Mouse (Mus musculus): Measurements from ENCODE around the gene Lin7a. TPM values are rescaled to one million over a fixed set of nuclear protein-coding genes. Genes with fewer than 3 reads are reported as not detected.
A peak's percentile ranks its signal among the peaks of the same experiment; 100 is the strongest.

Lin7a gene
- polyA plus RNA-seq, 1 experiment = 0.19 TPM

GRCm38 (mm10) chr10:107389505-107389904 lies 118.0 kb downstream of the Lin7a start:
- H3K4me3 ChIP-seq (ENCODE audit: insufficient read depth, poor library complexity, severe bottlenecking) = no peak overlapping the region
- no peaks in the 10 kb centered on the region for H3K79me2 ChIP-seq (ENCODE audit: control insufficient read depth, insufficient read depth)
- no peaks in the 10 kb centered on the region for H3K27me3 ChIP-seq (ENCODE audit: control insufficient read depth, insufficient read depth, insufficient read length)
- H3K79me3 ChIP-seq (ENCODE audit: low read depth) = no peaks in the 10 kb centered on the region
- TF ChIP-seq CEBPB (IDR thresholded peaks at IDR 0.05; ENCODE audit: low read depth) (no peak), CTCF (IDR thresholded peaks at IDR 0.05; ENCODE audit: control insufficient read depth, insufficient read depth, insufficient read length) (peak; percentile 44), USF1 (IDR thresholded peaks at IDR 0.05; ENCODE audit: low read depth) (no peak), MAX (IDR thresholded peaks at IDR 0.05) (no peak), MYOG (IDR thresholded peaks at IDR 0.05; ENCODE audit: control insufficient read depth, extremely low read depth, insufficient read length) (no peak)
- H3ac ChIP-seq (ENCODE audit: control insufficient read depth, insufficient read length, low read depth) = no peak overlapping the region
- no peaks in the 10 kb centered on the region for H3K36me3 ChIP-seq (ENCODE audit: control insufficient read depth, insufficient read depth)

- Histone ChIP-seq H3K4me3 (ENCODE audit: insufficient read depth, poor library complexity, severe bottlenecking) (no peak overlapping the region), H3K36me3 (ENCODE audit: control insufficient read depth, insufficient read depth) (no peaks in the 10 kb centered on the region), H3K79me3 (ENCODE audit: low read depth) (no peaks in the 10 kb centered on the region), H3ac (ENCODE audit: control insufficient read depth, insufficient read length, low read depth) (no peak overlapping the region), H3K79me2 (ENCODE audit: control insufficient read depth, insufficient read depth) (no peaks in the 10 kb centered on the region), H3K27me3 (ENCODE audit: control insufficient read depth, insufficient read depth, insufficient read length) (no peaks in the 10 kb centered on the region)
- TF ChIP-seq MYOD1 (IDR thresholded peaks at IDR 0.05; ENCODE audit: control insufficient read depth, insufficient read length, low read depth) = no peak
- TF ChIP-seq CEBPB (IDR thresholded peaks at IDR 0.05; ENCODE audit: low read depth) = no peak
- TF ChIP-seq MAX (IDR thresholded peaks at IDR 0.05) = no peak
- no peak for TF ChIP-seq FOSL1 (IDR thresholded peaks at IDR 0.05; ENCODE audit: insufficient read depth, low read length, poor library complexity, severe bottlenecking)
Measured at GRCm38 (mm10) chr10:107405347-107405746, 133.9 kb downstream of the Lin7a start.

- no peak overlapping the region for H3K4me3 ChIP-seq (ENCODE audit: insufficient read depth, poor library complexity, severe bottlenecking)
- H3ac ChIP-seq (ENCODE audit: control insufficient read depth, insufficient read length, low read depth) = no peak overlapping the region
- no peaks in the 10 kb centered on the region for H3K79me3 ChIP-seq (ENCODE audit: low read depth)
- no peaks in the 10 kb centered on the region for H3K36me3 ChIP-seq (ENCODE audit: control insufficient read depth, insufficient read depth)
- H3K27me3 ChIP-seq (ENCODE audit: control insufficient read depth, insufficient read depth, insufficient read length) = no peaks in the 10 kb centered on the region
- H3K79me2 ChIP-seq (ENCODE audit: control insufficient read depth, insufficient read depth) = no peaks in the 10 kb centered on the region
- TF ChIP-seq MAX (IDR thresholded peaks at IDR 0.05) = no peak
- no peak for TF ChIP-seq MYOG (IDR thresholded peaks at IDR 0.05; ENCODE audit: control insufficient read depth, extremely low read depth, insufficient read length)
- TF ChIP-seq FOSL1 (IDR thresholded peaks at IDR 0.05; ENCODE audit: insufficient read depth, low read length, poor library complexity, severe bottlenecking) = no peak
Measured at GRCm38 (mm10) chr10:107418306-107418705, 146.8 kb downstream of the Lin7a start.

GRCm38 (mm10) chr10:107436967-107437366 lies 165.5 kb downstream of the Lin7a start:
- Histone ChIP-seq H3K79me3 (ENCODE audit: low read depth) (no peaks in the 10 kb centered on the region), H3ac (ENCODE audit: control insufficient read depth, insufficient read length, low read depth) (no peak overlapping the region), H3K27me3 (ENCODE audit: control insufficient read depth, insufficient read depth, insufficient read length) (no peaks in the 10 kb centered on the region), H3K36me3 (ENCODE audit: control insufficient read depth, insufficient read depth) (no peaks in the 10 kb centered on the region), H3K4me3 (ENCODE audit: insufficient read depth, poor library complexity, severe bottlenecking) (no peak overlapping the region), H3K79me2 (ENCODE audit: control insufficient read depth, insufficient read depth) (no peaks in the 10 kb centered on the region)
- TF ChIP-seq MYOD1 (IDR thresholded peaks at IDR 0.05; ENCODE audit: control insufficient read depth, insufficient read length, low read depth) (no peak), USF1 (IDR thresholded peaks at IDR 0.05; ENCODE audit: low read depth) (no peak), FOSL1 (IDR thresholded peaks at IDR 0.05; ENCODE audit: insufficient read depth, low read length, poor library complexity, severe bottlenecking) (no peak), MAX (IDR thresholded peaks at IDR 0.05) (no peak), CTCF (IDR thresholded peaks at IDR 0.05; ENCODE audit: control insufficient read depth, insufficient read depth, insufficient read length) (no peak), CEBPB (IDR thresholded peaks at IDR 0.05; ENCODE audit: low read depth) (no peak), MYOG (IDR thresholded peaks at IDR 0.05; ENCODE audit: control insufficient read depth, extremely low read depth, insufficient read length) (no peak)

- no peaks in the 10 kb centered on the region for H3K79me2 ChIP-seq (ENCODE audit: control insufficient read depth, insufficient read depth)
- no peaks in the 10 kb centered on the region for H3K36me3 ChIP-seq (ENCODE audit: control insufficient read depth, insufficient read depth)
- H3K79me3 ChIP-seq (ENCODE audit: low read depth) = no peaks in the 10 kb centered on the region
- H3K27me3 ChIP-seq (ENCODE audit: control insufficient read depth, insufficient read depth, insufficient read length) = no peaks in the 10 kb centered on the region
- no peak overlapping the region for H3ac ChIP-seq (ENCODE audit: control insufficient read depth, insufficient read length, low read depth)
- TF ChIP-seq MYOG (IDR thresholded peaks at IDR 0.05; ENCODE audit: control insufficient read depth, extremely low read depth, insufficient read length) (no peak), MYOD1 (IDR thresholded peaks at IDR 0.05; ENCODE audit: control insufficient read depth, insufficient read length, low read depth) (no peak), MAX (IDR thresholded peaks at IDR 0.05) (no peak), CTCF (IDR thresholded peaks at IDR 0.05; ENCODE audit: control insufficient read depth, insufficient read depth, insufficient read length) (no peak), USF1 (IDR thresholded peaks at IDR 0.05; ENCODE audit: low read depth) (no peak), FOSL1 (IDR thresholded peaks at IDR 0.05; ENCODE audit: insufficient read depth, low read length, poor library complexity, severe bottlenecking) (no peak), CEBPB (IDR thresholded peaks at IDR 0.05; ENCODE audit: low read depth) (no peak)
- no peak overlapping the region for H3K4me3 ChIP-seq (ENCODE audit: insufficient read depth, poor library complexity, severe bottlenecking)
Measured at GRCm38 (mm10) chr10:107442781-107443180, 171.3 kb downstream of the Lin7a start.

- Histone ChIP-seq H3K4me3 (ENCODE audit: insufficient read depth, poor library complexity, severe bottlenecking) (no peak overlapping the region), H3K27me3 (ENCODE audit: control insufficient read depth, insufficient read depth, insufficient read length) (no peaks in the 10 kb centered on the region), H3K79me3 (ENCODE audit: low read depth) (no peaks in the 10 kb centered on the region), H3K79me2 (ENCODE audit: control insufficient read depth, insufficient read depth) (no peaks in the 10 kb centered on the region), H3K36me3 (ENCODE audit: control insufficient read depth, insufficient read depth) (no peaks in the 10 kb centered on the region), H3ac (ENCODE audit: control insufficient read depth, insufficient read length, low read depth) (no peak overlapping the region)
- TF ChIP-seq MYOG (IDR thresholded peaks at IDR 0.05; ENCODE audit: control insufficient read depth, extremely low read depth, insufficient read length) (no peak), USF1 (IDR thresholded peaks at IDR 0.05; ENCODE audit: low read depth) (no peak), CEBPB (IDR thresholded peaks at IDR 0.05; ENCODE audit: low read depth) (no peak), MAX (IDR thresholded peaks at IDR 0.05) (no peak), CTCF (IDR thresholded peaks at IDR 0.05; ENCODE audit: control insufficient read depth, insufficient read depth, insufficient read length) (no peak), FOSL1 (IDR thresholded peaks at IDR 0.05; ENCODE audit: insufficient read depth, low read length, poor library complexity, severe bottlenecking) (no peak), MYOD1 (IDR thresholded peaks at IDR 0.05; ENCODE audit: control insufficient read depth, insufficient read length, low read depth) (no peak)
Measured at GRCm38 (mm10) chr10:107449496-107450330, 178.2 kb downstream of the Lin7a start.

Measured in C2C12 (cell line).